Mouse (Mus musculus): ENCODE results near the gene Rab3b. TPM values are rescaled to one million over a fixed set of nuclear protein-coding genes. Genes with fewer than 3 reads are reported as not detected.

Gene Rab3b
- total and polyA plus RNA-seq, 3 experiments = 0.11 TPM; not detected in 2

DNA sequence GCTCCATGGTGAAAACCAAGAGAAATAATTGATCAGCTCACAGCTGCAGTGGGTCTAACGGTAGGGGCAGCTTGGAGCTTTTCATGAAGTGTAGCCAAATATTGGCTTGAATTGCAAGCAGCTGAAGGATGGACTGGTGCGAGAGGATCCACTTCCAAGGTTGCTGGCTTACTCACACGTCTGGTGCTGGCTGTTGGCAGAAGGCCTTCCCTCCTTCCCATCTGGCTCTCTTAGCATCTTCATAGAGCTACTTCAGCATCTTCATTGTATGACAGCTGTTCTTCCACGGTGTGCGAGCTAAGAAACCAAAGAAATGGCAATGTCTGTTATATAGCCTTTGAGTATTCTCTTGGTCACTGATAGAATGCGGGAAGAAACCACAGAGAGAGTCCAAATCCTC, 12.0 kb downstream of the Rab3b start:
- Histone ChIP-seq H3K4me3 (ENCODE audit: control insufficient read depth in 1 of 2, insufficient read depth in 1 of 2, low read depth in 2 of 2, low read length in 2 of 2) (no peak overlapping the region), H3K27ac (ENCODE audit: control insufficient read depth, low read depth, low read length) (no peak overlapping the region), H3K79me2 (ENCODE audit: control insufficient read depth, insufficient read depth, low read length, poor library complexity) (no peaks in the 10 kb centered on the region), H3K4me1 (ENCODE audit: control insufficient read depth in 1 of 2, insufficient read depth in 2 of 2, low read length in 2 of 2) (no peaks in the 10 kb centered on the region), H3K36me3 (ENCODE audit: control insufficient read depth in 1 of 2, insufficient read depth in 2 of 2, low read length in 2 of 2) (no peaks in the 10 kb centered on the region), H3K27me3 (ENCODE audit: control insufficient read depth in 1 of 2, insufficient read depth in 2 of 2, low read length in 2 of 2) (peaks cover 4 to 7% of the 10 kb centered on the region in 2 experiments), H3K9ac (ENCODE audit: control insufficient read depth, low read depth, low read length, poor library complexity, severe bottlenecking) (no peak overlapping the region), H3K9me3 (replicated peaks; ENCODE audit: insufficient read depth, low read length) (no peaks in the 10 kb centered on the region)
- TF ChIP-seq USF1 (IDR thresholded peaks at IDR 0.05; ENCODE audit: low read depth, low read length) (no peak), MAX (IDR thresholded peaks at IDR 0.05; ENCODE audit: low read length) (no peak), MYC (IDR thresholded peaks at IDR 0.05; ENCODE audit: low read depth, low read length) (no peak), MEF2A (IDR thresholded peaks at IDR 0.05; ENCODE audit: extremely low read depth, insufficient replicate concordance, low read depth, low read length, poor library complexity, severe bottlenecking) (no peak), TCF12 (IDR thresholded peaks at IDR 0.05; ENCODE audit: low read depth, low read length) (no peak), BHLHE40 (IDR thresholded peaks at IDR 0.05; ENCODE audit: borderline replicate concordance, low read depth, low read length) (no peak), MYB (IDR thresholded peaks at IDR 0.05; ENCODE audit: low read depth, low read length) (no peak), ETS1 (IDR thresholded peaks at IDR 0.05; ENCODE audit: low read depth, low read length) (no peak), MAFK (IDR thresholded peaks at IDR 0.05; ENCODE audit: borderline replicate concordance, low read depth, low read length) (no peak), USF2 (IDR thresholded peaks at IDR 0.05; ENCODE audit: borderline replicate concordance in 1 of 2, insufficient read depth in 1 of 2, low read depth in 1 of 2, low read length in 2 of 2) (no peak), NRF1 (IDR thresholded peaks at IDR 0.05; ENCODE audit: insufficient read depth, low read depth, low read length, poor library complexity, severe bottlenecking) (no peak), SMC3 (IDR thresholded peaks at IDR 0.05; ENCODE audit: low read depth, low read length) (no peak), GATA1 (IDR thresholded peaks at IDR 0.05; ENCODE audit: low read depth, low read length) (no peak), NELFE (IDR thresholded peaks at IDR 0.05; ENCODE audit: low read depth, low read length) (no peak), CTCF (IDR thresholded peaks at IDR 0.05 in 2 of 3, conservative IDR thresholded peaks at IDR 0.05 in 1 of 3; ENCODE audit: control insufficient read depth in 1 of 3, insufficient read depth in 1 of 3, low read depth in 2 of 3, low read length in 3 of 3, poor library complexity in 1 of 3, severe bottlenecking in 1 of 3) (no peak), GABPA (IDR thresholded peaks at IDR 0.05; ENCODE audit: low read depth, low read length) (no peak), ZC3H11A (IDR thresholded peaks at IDR 0.05; ENCODE audit: low read depth, low read length) (no peak), TBP (IDR thresholded peaks at IDR 0.05; ENCODE audit: low read depth, low read length) (no peak), POLR2AphosphoS2 (IDR thresholded peaks at IDR 0.05; ENCODE audit: low read length) (no peak), POLR2AphosphoS5 (IDR thresholded peaks at IDR 0.05; ENCODE audit: borderline replicate concordance, low read depth, low read length) (no peak)
- no peak for DNase-seq (ENCODE audit: low read depth, low spot score)

DNA sequence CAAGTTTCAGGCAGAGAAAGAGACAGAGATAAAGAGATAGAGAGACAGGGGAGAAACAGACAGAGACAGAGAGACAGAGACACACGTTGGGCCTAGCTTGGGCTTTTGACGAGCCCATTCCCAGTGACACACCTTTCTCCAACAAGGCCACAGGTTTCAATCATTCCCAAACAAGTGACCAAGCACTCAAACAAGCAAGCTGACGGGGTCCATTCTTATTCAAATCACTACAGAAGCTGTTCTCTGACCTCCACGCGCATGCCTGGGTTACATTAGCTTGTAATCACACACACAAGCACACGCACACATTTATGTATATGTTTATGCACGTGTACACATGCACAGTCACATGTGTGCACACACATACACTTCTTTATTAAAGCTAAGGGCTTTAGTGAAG, 21.6 kb downstream of the Rab3b start:
- H3K27me3 ChIP-seq (ENCODE audit: control insufficient read depth in 1 of 2, insufficient read depth in 2 of 2, low read length in 2 of 2) = peaks cover 4 to 8% of the 10 kb centered on the region in 2 experiments
- H3K9me3 ChIP-seq (replicated peaks; ENCODE audit: insufficient read depth, low read length) = no peaks in the 10 kb centered on the region
- H3K4me1 ChIP-seq (ENCODE audit: control insufficient read depth in 1 of 2, insufficient read depth in 2 of 2, low read length in 2 of 2) = no peaks in the 10 kb centered on the region
- no peak overlapping the region for H3K9ac ChIP-seq (ENCODE audit: control insufficient read depth, low read depth, low read length, poor library complexity, severe bottlenecking)
- no peak for TF ChIP-seq HCFC1 (IDR thresholded peaks at IDR 0.05; ENCODE audit: low read depth, low read length)
- TF ChIP-seq ETS1 (IDR thresholded peaks at IDR 0.05; ENCODE audit: low read depth, low read length) = no peak
- no peak for TF ChIP-seq POLR2A (IDR thresholded peaks at IDR 0.05; ENCODE audit: control insufficient read depth in 1 of 2, insufficient read depth in 1 of 2, low read depth in 1 of 2, low read length in 2 of 2, poor library complexity in 1 of 2)
- TF ChIP-seq MAX (IDR thresholded peaks at IDR 0.05; ENCODE audit: low read length) = no peak
- no peak overlapping the region for H3K27ac ChIP-seq (ENCODE audit: control insufficient read depth, low read depth, low read length)
- no peaks in the 10 kb centered on the region for H3K79me2 ChIP-seq (ENCODE audit: control insufficient read depth, insufficient read depth, low read length, poor library complexity)
- no peak overlapping the region for H3K4me3 ChIP-seq (ENCODE audit: control insufficient read depth in 1 of 2, insufficient read depth in 1 of 2, low read depth in 2 of 2, low read length in 2 of 2)
- no peaks in the 10 kb centered on the region for H3K36me3 ChIP-seq (ENCODE audit: control insufficient read depth in 1 of 2, insufficient read depth in 2 of 2, low read length in 2 of 2)
- no peak for DNase-seq (ENCODE audit: low read depth, low spot score)

Measured in MEL (cell line).